Mouse (Mus musculus) hindbrain, embryonic 16.5 days (tissue): ENCODE measurements around the gene Gm10770. TPM values are rescaled to one million over a fixed set of nuclear protein-coding genes. Genes with fewer than 3 reads are reported as not detected.
"Not testable (repeated sequence)": the region's sequence is repeated elsewhere in the genome, so short reads cannot be mapped to it uniquely, and the experiment has no call there.

ENCODE experiments used
- ATAC-seq: fragments of 200-750 bp; cut with Nextera tagmentation; 2 replicates; pipeline ENCODE4 v1.8.0; 2017; ENCODE audit warnings: moderate TSS enrichment, moderate library complexity
- H3K27ac ChIP-seq: fragments of 300-500 bp; sonication (generic); 2 replicates; pipeline ENCODE4 v1.5.1; 2014; ENCODE audit warnings: low read depth, mild to moderate bottlenecking, control low read depth, low read length, moderate library complexity
- H3K27me3 ChIP-seq: fragments of 300-500 bp; sonication (generic); replicated peaks from 2 replicates; pipeline ENCODE4 v1.6.1; 2014; ENCODE audit warnings: low read length; ENCODE audit not compliant: control insufficient read depth, insufficient read depth
- H3K36me3 ChIP-seq: fragments of 300-500 bp; sonication (generic); 2 replicates; pipeline ENCODE4 v1.6.1; 2014; ENCODE audit warnings: mild to moderate bottlenecking, low read length, moderate library complexity, mixed read lengths; ENCODE audit not compliant: control insufficient read depth, insufficient read depth
- H3K4me1 ChIP-seq: fragments of 300-500 bp; sonication (generic); 2 replicates; pipeline ENCODE4 v1.6.1; 2014; ENCODE audit warnings: low read depth, low read length; ENCODE audit not compliant: control insufficient read depth, insufficient read depth
- H3K4me2 ChIP-seq: fragments of 300-500 bp; sonication (generic); 2 replicates; pipeline ENCODE4 v1.6.1; 2014; ENCODE audit warnings: mild to moderate bottlenecking, low read length, control low read depth, moderate library complexity
- H3K4me3 ChIP-seq: fragments of 300-500 bp; sonication (generic); 2 replicates; pipeline ENCODE4 v1.5.1; 2014; ENCODE audit warnings: mild to moderate bottlenecking, low read length, control low read depth, moderate library complexity
- H3K9ac ChIP-seq: fragments of 300-500 bp; sonication (generic); 2 replicates; pipeline ENCODE4 v1.6.1; 2014; ENCODE audit warnings: low read depth, mild to moderate bottlenecking, control low read depth, low read length, moderate library complexity
- H3K9me3 ChIP-seq: fragments of 300-500 bp; sonication (generic); 2 replicates; pipeline ENCODE4 v1.6.1; 2014; ENCODE audit warnings: mild to moderate bottlenecking, low read length, moderate library complexity; ENCODE audit not compliant: control insufficient read depth
- WGBS: fragments of 180-500 bp; shearing (Covaris S2); extraction: QIAGEN DNeasy Blood & Tissue Kit; methylation state at CpG from one replicate; pipeline ENCODE4 v1.1.7; 2014; 5-methylcytosine and 5-hydroxymethylcytosine counted together
- polyA plus RNA-seq: library from polyadenylated mRNA; unstranded; fragments of >200 nt; fragmentation: Nextera tagmentation; extraction: Ambion mirVana; gene quantifications from 2 replicates; pipeline ENCODE4 v1.2.1, GENCODE M21; 2015

Gene Gm10770
- polyA plus RNA-seq, 1 experiment from 2014 or later = not detected

DNA sequence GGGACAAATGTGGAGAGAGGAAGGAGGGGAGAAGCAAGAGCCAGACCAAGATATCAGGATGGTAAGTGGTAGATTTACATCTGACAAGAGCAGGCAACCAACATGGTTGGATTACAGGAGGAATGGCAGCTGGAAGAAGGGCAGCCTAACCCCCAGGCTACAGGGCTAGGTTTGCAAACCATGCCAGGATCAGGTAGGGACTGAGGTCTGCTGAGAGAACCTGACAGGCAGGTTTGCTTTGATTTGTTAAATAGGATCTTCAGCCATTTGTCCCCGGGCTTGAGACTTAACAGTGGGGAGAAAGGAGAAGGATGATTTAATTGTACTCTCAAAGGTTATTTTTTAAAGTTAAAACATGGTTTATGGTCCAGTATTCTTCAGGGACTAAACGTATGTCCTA is 46.7 kb downstream of the Gm10770 start:
- peaks cover 16% of the 10 kb centered on the region for H3K36me3 ChIP-seq
- H3K27me3 ChIP-seq = no peaks in the 10 kb centered on the region
- H3K4me3 ChIP-seq = no peak overlapping the region
- ATAC-seq = no peak
- no peak overlapping the region for H3K27ac ChIP-seq
- peaks cover 20% of the 10 kb centered on the region for H3K9me3 ChIP-seq
- H3K4me1 ChIP-seq = peaks cover 7% of the 10 kb centered on the region
- no peak overlapping the region for H3K9ac ChIP-seq
- WGBS = 93% methylated on average over 2 of the region's 2 CpGs
- H3K4me2 ChIP-seq = no peak overlapping the region

DNA sequence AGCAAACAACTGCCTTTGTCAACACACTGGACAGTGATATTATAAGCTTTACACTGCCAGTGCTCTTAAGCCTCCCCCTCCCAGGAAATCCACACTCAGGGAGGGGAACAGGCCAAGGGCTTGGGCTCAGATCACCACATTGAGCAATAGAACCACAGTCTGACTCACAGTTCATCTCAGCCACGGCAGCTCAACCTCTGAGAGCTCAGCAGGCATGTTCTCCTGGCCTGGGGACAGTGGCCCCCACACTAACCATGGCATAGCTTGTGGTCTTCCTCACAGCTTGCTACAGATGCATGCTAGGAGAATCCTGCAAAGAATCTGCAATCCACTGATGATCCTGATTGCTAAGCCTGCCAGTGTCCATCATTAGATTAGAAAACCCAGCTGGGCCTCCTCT is 47.5 kb downstream of the Gm10770 start:
- H3K36me3 ChIP-seq = peaks cover 16% of the 10 kb centered on the region
- H3K27me3 ChIP-seq, ATAC-seq, H3K4me1 ChIP-seq, H3K9ac ChIP-seq, H3K4me3 ChIP-seq, H3K4me2 ChIP-seq, H3K27ac ChIP-seq: not testable (repeated sequence)
- 76% methylated on average over 1 of the region's 1 CpGs for WGBS
- H3K9me3 ChIP-seq = peaks cover 21% of the 10 kb centered on the region

Other genes with a start within 250 kb of the Gm10770 start
- gene Zfp120, start 43.0 kb downstream of the Gm10770 start, polyA plus RNA-seq = 9.7 and 9.9 TPM in 2 replicates
- not detected in 2 replicates for gene Gm14139, start 2.1 kb upstream of the Gm10770 start, polyA plus RNA-seq
- 11.6 and 12.4 TPM in 2 replicates for gene Zfp937, start 38.4 kb upstream of the Gm10770 start, polyA plus RNA-seq
- gene Gm21994, start 75.9 kb upstream of the Gm10770 start, polyA plus RNA-seq = 2.6 and 3.3 TPM in 2 replicates
- gene Gm14124, start 77.8 kb upstream of the Gm10770 start, polyA plus RNA-seq = 0.11 TPM in 1 of 2 replicates, not detected in the other
- gene Gm10130, start 144.0 kb upstream of the Gm10770 start, polyA plus RNA-seq = 0.94 and 2.1 TPM in 2 replicates
- 14.2 and 15.6 TPM in 2 replicates for gene 3300002I08Rik, start 183.1 kb upstream of the Gm10770 start, polyA plus RNA-seq